Mouse (Mus musculus) activated CD4-positive, CD25-positive, alpha-beta regulatory T cell, adult 4 months (primary cell): Measurements from ENCODE around the gene Fat3. TPM values are rescaled to one million over a fixed set of nuclear protein-coding genes. Genes with fewer than 3 reads are reported as not detected.

Source experiments
- ATAC-seq: one replicate; pipeline ENCODE4 v1.8.0; 2017
- polyA plus RNA-seq, 2 experiments: library from polyadenylated mRNA; unstranded; fragments of 100-300 nt; shearing (Covaris generic); gene quantifications; one replicate each; pipeline ENCODE4 v1.2.1; 2017

The Fat3 gene
- polyA plus RNA-seq, 2 experiments from 2014 or later = 0.13 to 0.29 TPM

- no peak for ATAC-seq
These were observed 274.5 kb downstream of the Fat3 start for GRCm38 (mm10) chr9:16226545-16226944.

GRCm38 (mm10) chr9:16221885-16222284 is 279.2 kb downstream of the Fat3 start:
- no peak for ATAC-seq

- no peak for ATAC-seq
These were observed 284.9 kb downstream of the Fat3 start for GRCm38 (mm10) chr9:16216235-16216634.

GRCm38 (mm10) chr9:16214731-16215681 is 286.1 kb downstream of the Fat3 start:
- ATAC-seq = no peak

GRCm38 (mm10) chr9:16213324-16213723 is 287.8 kb downstream of the Fat3 start:
- no peak for ATAC-seq

GRCm38 (mm10) chr9:16212628-16213027 is 288.5 kb downstream of the Fat3 start:
- ATAC-seq = no peak

- no peak for ATAC-seq
These were observed 288.9 kb downstream of the Fat3 start for GRCm38 (mm10) chr9:16212163-16212562.

- ATAC-seq = no peak
These were observed 289.6 kb downstream of the Fat3 start for GRCm38 (mm10) chr9:16211468-16211867.

GRCm38 (mm10) chr9:16202296-16202695 is 298.8 kb downstream of the Fat3 start:
- no peak for ATAC-seq

- no peak for ATAC-seq
These were observed 300.1 kb downstream of the Fat3 start for GRCm38 (mm10) chr9:16200948-16201347.

- no peak for ATAC-seq
These were observed 314.6 kb downstream of the Fat3 start for GRCm38 (mm10) chr9:16186461-16186860.

- no peak for ATAC-seq
These were observed 331.8 kb downstream of the Fat3 start for GRCm38 (mm10) chr9:16169238-16169637.

- ATAC-seq = no peak
These were observed 333.0 kb downstream of the Fat3 start for GRCm38 (mm10) chr9:16168051-16168450.

GRCm38 (mm10) chr9:16159366-16159765 is 341.7 kb downstream of the Fat3 start:
- ATAC-seq = no peak

- no peak for ATAC-seq
These were observed 347.5 kb downstream of the Fat3 start for GRCm38 (mm10) chr9:16153580-16153930.

GRCm38 (mm10) chr9:16152756-16153579 is 348.1 kb downstream of the Fat3 start:
- no peak for ATAC-seq

- ATAC-seq = no peak
These were observed 351.0 kb downstream of the Fat3 start for GRCm38 (mm10) chr9:16150046-16150445.

GRCm38 (mm10) chr9:16147735-16148134 is 353.4 kb downstream of the Fat3 start:
- ATAC-seq = no peak

- ATAC-seq = no peak
These were observed 356.4 kb downstream of the Fat3 start for GRCm38 (mm10) chr9:16144684-16145083.

GRCm38 (mm10) chr9:16139300-16139699 is 361.8 kb downstream of the Fat3 start:
- no peak for ATAC-seq

- no peak for ATAC-seq
These were observed 368.0 kb downstream of the Fat3 start for GRCm38 (mm10) chr9:16133098-16133497.

GRCm38 (mm10) chr9:16132594-16132993 is 368.5 kb downstream of the Fat3 start:
- no peak for ATAC-seq

GRCm38 (mm10) chr9:16121756-16122155 is 379.3 kb downstream of the Fat3 start:
- ATAC-seq = no peak
